Mouse (Mus musculus): ENCODE data around the gene Prkch.

Prkch gene

DNA sequence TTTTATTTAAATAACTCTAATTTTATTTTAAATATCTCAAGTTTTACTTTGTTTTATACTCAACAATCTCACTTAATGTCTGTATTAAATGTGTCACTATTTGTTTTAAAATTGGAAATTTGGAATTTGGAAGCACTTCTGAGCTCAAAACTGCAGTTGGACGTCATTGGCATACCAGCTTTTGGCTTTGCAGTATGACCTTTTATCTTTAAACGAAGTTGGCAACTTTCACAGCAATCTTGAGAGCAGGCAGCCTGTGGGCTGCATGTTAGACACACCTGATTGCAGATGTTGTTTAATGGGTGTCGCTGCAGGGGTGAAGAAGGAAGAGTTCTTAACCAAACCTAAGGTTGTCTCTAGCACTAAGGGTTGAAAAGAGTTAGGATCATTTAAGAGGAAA, 220.9 kb downstream of the Prkch start:
- DNase-seq, result no peak

DNA sequence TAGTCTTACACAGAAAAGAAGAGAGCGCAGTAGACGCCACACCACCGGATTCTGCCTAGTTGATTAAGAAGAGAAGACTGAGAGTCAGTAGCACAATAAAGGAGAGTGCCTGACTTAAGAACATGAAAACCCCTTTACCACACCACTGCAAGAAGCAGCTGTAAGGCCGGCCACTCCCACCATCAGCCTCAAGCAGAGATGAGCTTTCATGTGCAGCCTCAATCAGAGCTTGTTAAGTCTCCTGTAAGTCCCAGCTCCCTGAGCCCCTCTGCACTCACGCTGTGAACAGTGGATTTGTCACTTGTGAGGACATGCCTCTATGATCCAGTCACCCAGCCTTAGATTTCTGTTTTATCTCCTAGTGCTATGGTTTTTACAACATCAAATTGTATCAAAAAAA, 221.4 kb downstream of the Prkch start:
- no peak for DNase-seq

DNA sequence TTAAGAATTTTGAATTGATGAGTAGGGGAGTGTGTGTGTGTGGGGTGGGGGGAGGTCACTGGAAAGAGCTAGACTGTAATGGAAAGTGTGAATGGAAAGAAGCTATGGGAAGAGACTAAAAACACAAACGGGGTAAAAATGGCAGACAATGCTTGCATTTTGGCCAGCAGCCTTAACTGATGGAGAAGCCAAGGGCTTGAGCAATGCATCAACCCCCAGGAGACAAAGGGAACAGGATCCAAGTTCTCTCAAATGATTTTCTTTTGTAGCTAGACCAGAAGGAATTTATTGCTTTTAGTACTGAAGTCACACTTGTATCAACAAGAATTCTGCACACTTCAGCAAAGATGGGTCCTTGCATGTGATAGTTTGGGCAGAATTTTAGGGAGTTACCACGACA, 222.6 kb downstream of the Prkch start:
- DNase-seq, result no peak

DNA sequence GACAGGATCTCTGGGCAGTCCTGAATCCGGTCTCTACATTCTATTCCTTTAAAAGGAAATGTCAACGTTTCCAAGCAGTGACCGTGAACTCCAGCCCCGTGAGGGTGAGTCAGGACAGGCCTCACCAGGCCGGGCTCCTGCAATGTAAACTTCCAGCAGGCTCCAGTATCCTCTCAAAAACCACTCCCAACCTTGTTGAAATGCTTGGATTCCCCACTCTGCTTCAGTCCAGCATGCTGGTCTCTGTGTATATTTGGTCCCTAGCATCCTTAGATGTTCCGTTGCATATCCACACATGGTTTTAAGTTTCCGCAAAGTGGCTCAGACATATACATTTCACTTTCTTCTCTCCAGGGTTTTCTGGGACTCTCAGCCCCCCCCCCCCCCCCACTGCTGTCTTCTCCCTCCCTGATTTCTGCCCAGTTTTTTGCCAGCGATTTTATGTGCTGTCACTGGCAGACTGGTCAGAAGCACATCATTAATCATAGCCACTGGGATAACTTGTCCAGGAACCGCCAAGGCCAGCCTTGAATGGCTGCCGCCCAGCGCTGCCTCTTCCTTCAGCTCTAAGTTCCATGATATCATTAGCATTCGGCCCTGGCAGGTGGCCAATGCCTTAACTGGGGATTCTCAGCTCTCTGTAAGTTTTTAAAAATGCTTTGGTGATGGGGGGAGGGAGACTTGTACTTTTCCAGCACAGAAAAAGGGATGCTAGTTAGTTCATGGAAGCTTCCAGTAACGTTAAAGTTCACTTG, 225.6 kb downstream of the Prkch start:
- no peak for DNase-seq

DNA sequence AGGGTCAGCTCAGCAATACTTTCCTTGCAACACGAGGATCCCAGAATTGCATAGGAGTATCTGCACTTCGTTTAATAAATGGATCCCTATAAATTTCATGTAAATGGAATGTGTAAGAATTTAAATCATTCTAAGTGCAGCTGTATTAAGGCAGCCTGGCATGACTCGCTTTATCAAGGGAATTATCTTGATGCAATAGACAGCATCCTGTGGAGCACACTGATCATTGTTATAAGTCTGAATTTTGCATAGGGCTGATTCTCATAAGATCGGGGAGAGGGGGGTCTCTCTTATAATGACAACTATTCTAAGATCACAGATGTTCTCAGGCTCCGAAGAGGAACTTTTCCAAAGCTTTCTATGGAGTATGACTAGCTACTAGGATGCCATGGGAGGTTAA, 226.3 kb downstream of the Prkch start:
- no peak for DNase-seq

DNA sequence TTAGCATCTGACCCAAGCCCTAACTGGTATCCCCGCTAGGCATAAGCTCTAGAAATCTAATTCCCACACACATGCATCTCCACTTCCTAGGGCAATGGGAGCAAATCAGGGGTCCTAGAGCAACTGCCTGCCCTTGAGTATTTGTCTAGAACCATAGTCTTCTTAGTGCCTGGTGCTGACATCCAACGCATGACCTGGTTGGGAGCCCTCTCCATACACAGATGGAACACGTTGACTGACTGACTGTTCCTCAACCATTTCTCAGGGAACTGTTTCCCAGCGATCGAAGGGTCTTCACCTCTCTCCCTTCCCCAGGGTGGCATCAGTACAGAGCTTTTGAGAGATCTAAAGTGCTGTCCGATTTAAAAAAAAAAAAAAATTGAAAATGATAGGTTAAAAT, 227.6 kb downstream of the Prkch start:
- DNase-seq, result no peak

DNA sequence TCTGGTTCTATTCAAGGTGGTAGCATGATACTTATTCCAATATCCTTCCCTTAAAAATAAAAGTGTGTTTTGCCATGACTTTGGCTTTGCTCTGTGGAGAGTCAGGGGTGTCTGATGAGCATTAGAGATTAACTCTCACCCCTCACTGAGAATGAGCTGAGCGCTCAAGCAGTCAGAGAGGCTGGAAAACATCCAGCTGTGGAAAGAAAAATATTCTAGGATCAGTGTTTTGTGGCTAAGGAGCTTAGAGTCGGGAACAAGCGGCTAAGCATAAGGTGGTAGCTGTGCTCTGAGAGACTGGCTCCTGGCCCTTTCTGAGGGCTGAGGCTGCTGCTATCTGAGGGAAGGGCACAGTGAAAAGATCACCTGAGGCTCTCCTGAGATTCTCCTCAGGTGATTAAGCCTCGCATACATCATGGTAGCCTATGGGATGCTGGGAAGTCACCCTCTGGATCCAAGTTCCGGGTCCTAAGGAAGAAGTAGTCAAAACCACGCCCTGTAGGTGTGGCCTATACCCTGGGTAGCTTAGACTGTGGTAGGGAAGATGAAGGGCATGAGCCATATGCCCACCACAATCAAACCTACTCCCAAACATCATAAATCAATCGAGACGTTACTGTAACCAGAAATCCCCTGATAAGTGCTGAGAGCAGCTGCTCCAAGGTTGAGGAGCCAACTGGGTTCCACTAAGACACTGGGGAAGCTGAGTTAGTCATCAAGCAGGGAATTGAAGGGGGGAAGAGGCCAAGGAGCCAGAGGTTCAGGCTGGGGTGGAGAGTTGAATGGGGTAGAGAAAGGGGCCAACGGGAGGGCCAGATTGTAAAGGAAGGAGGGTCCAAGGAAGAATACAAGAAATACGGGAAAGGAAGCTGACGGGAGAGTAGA, 228.7 kb downstream of the Prkch start:
- DNase-seq, result no peak

DNA sequence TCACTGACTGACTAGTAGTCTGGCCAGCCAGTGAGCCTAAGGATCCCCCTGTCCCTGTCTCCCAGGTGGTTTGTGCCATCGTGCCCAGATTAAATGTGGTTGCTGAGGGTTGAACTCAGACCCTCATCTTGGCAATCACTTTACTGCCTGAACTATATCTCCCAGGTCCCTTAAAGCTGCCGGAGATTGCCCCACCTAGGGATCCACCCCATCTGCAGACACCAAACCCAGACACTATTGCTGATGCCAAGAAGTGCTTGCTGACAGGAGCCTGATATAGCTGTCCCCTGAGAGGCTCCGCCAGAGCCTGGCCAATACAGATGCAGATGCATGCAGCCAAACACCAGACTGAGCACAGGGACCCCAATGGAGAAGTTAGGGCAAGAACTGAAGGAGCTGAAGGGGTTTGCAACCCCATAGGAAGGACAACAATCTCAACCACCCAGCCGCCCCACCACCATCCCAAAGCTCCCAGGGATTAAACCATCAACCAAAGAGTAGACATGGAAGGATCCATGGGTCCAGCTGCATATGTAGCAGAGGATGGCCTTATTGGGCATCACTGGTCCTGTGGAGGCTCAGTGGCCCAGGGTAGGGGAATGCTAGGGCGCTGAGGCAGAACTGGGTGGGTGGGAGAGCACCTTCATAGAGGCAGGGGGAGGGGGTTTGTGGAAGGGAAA, 229.6 kb downstream of the Prkch start:
- DNase-seq, result no peak

DNA sequence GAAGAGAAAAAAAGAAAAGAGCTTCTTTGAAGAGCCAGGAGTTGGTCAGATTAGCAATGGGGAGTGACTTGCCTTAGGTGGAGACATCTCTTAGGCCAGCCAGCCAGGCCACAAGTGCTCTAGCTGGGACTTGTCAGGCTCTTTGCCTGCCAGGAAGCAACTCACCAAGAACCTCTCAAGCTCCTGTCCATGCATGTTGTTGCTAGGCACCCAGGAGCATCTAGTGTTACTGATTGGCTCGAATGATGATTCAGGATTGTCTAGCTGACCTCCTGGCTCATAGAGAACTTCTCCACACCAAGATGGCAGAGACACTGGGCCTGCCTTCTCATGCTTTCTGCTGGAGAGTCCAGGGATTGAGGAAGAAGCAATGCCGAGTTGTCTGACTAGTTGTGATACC, 230.3 kb downstream of the Prkch start:
- no peak for DNase-seq

DNA sequence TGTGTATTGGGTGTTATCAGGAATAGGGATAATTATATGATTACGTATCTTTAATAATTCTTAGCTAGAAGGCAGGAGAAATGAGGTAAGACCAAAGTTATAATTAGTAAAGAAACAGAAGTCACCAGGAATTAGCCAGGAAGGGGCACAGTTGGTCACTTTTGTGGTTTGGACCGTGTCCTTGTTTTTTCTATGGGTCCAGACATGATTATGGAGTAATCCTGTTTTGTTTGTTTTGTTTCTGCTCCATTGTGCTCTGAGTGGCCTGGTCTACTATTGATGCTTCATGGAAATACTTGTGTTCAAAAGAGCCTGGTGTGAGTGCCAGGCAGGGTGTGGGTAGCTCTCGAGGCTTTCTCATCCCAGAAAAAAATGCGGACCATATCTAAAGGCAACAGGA, 230.9 kb downstream of the Prkch start:
- no peak for DNase-seq

DNA sequence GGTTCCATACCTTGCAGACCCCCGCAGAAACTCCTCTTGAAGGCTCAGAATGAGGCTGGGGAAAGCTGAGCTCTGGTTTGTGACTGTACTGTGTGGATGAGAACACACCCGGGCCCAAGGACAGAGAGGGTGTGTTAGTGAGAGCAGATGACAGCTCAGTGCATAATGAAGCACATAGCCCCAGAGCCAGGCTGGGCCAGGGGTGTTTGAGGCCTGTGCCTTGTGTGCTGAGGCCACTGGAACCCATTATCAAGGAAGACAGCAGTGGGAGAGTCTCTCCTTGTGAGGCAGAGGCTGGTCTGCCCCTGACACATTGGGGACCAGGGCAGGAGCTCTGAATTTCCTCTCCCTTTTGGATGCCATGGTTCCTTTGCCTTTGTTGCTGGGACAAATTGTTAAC, 231.3 kb downstream of the Prkch start:
- DNase-seq, result no peak

DNA sequence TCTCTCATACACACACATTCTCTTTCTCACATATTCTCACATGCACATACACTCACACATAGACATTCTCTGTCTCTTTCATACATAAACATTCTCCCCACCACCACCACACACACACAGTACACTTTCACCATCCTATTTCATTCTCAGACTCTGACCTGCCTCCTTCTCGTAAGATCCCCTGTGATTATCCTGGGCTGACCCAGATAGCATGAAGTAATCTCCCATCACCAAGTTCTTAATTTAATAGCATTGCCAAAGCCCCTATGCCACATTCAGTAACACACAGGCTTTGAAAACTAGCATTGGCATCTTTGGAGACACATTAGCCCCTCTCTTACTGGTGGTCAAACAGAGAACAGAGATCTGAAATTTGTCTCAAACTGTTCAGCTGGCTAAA, 232.3 kb downstream of the Prkch start:
- DNase-seq, result no peak

DNA sequence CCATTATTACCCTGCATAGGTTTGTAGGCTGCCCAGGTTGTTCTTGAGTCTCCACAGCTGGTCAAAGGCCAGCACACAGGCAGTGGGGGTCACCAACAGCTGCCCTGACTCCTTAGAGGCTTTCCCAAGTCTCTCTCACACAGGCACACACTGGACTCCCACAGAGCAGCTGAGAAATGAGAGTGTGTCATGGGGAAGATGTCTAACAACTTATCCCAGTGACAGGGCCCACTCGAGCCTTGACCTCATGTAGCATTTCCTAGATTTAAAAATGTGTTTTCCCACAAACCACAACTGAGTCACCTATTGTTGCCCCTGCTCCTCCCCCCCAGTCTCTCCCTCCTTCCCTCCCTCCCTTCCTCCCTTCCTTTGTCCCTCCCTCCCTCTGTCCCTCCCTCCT, 234.2 kb downstream of the Prkch start:
- DNase-seq, result no peak

DNA sequence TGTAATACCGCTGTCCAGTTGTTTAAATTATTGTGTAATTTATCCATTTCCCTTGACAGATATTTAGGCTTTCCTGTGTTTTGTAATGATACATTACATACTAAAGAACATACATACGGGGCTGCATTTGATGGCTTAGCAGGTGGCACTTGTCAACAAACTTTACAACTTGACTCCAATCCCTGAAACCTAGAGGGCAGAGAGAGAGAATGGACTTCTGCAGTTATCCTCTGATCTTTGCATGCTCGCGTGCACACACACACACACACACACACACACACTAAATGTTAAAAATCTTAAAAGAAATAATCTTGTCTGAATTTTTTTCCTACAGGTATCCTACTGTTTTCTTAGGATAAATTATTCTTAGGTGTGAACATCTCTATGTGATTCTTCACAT, 236.6 kb downstream of the Prkch start:
- DNase-seq, result no peak

DNA sequence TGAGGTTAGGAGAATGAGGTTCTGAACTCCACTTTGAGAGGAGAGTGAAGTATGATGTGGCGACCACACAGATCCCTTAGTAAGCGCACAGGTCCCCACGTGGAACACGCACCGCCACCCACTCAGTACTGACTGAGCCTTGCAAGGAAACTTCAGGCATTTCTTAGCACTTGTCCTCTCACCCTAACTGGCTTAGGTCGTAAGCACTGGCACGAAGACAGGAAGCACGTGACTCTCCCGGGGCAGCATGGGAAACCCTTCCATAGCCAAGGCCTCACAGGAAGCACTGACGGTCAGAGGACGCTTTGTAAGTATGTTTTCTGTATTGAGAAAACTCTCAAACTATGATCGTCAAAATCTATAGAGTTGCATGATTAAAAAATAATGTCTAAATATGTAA, 237.7 kb downstream of the Prkch start:
- DNase-seq, result no peak

DNA sequence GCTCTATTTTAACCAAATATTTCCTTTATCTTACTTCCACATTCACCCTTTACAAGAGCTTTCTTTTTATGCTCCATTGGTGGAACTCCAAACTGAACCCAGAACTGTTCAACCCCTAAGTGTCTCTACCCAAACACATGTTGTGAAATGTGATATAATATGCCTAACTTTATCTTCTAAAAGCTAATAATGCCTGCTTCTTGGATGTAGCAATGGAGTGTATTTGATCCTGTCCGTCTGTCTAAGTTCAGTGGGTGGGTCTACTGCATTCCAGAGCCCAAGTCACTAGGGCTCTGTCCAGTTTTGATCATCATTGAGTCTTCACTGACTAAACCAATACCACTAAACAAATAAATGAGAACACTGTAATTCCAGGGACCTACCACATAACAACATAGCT, 240.2 kb downstream of the Prkch start:
- DNase-seq, result no peak

All from cerebellum, adult 9-11 months (tissue).